Mouse (Mus musculus): ENCODE results near the gene Mmp15. TPM values are rescaled to one million over a fixed set of nuclear protein-coding genes. Genes with fewer than 3 reads are reported as not detected.

Mmp15 gene
- polyA plus RNA-seq (2014; fragmentation: Nextera tagmentation; extraction: Ambion mirVana), result 20.2 and 21.1 TPM in 2 replicates

GRCm38 (mm10) chr8:95352151-95352870 lies at the start of gene Mmp15:
Gene Mmp15, plus strand, starts transcription at chr8:95352268.
- Histone ChIP-seq H3K36me3 (ENCODE audit: control insufficient read depth, insufficient read depth, low read length) (no peaks in the 10 kb centered on the region; the same call in 1 of the 2 replicates), H3K4me1 (ENCODE audit: control insufficient read depth, insufficient read depth, low read length) (peaks cover 9% of the 10 kb centered on the region), H3K9me3 (ENCODE audit: control insufficient read depth, low read length) (no peaks in the 10 kb centered on the region), H3K4me2 (ENCODE audit: low read depth) (peak within 1 kb of the TSS; percentile 92), H3K27ac (ENCODE audit: low read depth, low read length) (peak within 1 kb of the TSS; percentile 83), H3K4me3 (ENCODE audit: low read depth, low read length) (peak within 1 kb of the TSS; percentile 81), H3K27me3 (ENCODE audit: control insufficient read depth, insufficient read depth, low read length) (peaks cover 4% of the 10 kb centered on the region; the same call in 1 of the 2 replicates), H3K9ac (ENCODE audit: low read length) (peak within 1 kb of the TSS; percentile 94)
- ATAC-seq (ENCODE audit: insufficient read depth, low FRiP score, low TSS enrichment) (peak; percentile 85), DNase-seq (ENCODE audit: low spot score) (peak; percentile 87)
- WGBS, result under 1% methylated on average over 78 of the region's 80 CpGs

DNA sequence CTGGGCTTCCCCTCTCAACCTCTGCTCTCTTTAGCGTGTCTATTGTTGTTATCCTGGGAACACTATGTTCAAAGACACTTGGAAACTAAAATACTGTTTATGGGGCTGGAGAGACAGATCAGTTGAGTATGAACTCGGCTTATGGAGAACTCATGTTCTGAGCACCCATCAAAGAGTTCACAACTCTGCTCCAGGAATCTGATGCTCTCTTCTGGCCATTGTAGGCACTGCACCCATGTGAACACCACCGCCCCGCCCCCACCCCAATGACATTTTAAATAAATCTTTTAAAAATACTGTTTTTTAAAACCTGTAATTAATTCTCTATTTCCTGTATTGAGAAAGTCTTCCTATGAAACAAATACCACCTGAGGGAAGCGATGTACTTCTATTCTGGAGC lies 49.7 kb upstream of the Mmp15 start:
- H3K4me2 ChIP-seq (ENCODE audit: low read depth), result no peak overlapping the region
- H3K4me1 ChIP-seq (ENCODE audit: control insufficient read depth, insufficient read depth, low read length), result no peaks in the 10 kb centered on the region
- WGBS, result 25% methylated on average over 5 of the region's 5 CpGs
- ATAC-seq (ENCODE audit: insufficient read depth, low FRiP score, low TSS enrichment), result no peak
- H3K27ac ChIP-seq (ENCODE audit: low read depth, low read length), result no peak overlapping the region
- no peaks in the 10 kb centered on the region for H3K9me3 ChIP-seq (ENCODE audit: control insufficient read depth, low read length)
- H3K36me3 ChIP-seq (ENCODE audit: control insufficient read depth, insufficient read depth, low read length), result no peaks in the 10 kb centered on the region
- H3K27me3 ChIP-seq (ENCODE audit: control insufficient read depth, insufficient read depth, low read length), result no peaks in the 10 kb centered on the region
- no peak overlapping the region for H3K4me3 ChIP-seq (ENCODE audit: low read depth, low read length)
- peak; percentile 39 for DNase-seq (ENCODE audit: low spot score)
- H3K9ac ChIP-seq (ENCODE audit: low read length), result no peak overlapping the region

GRCm38 (mm10) chr8:95305526-95305925 lies 46.5 kb upstream of the Mmp15 start:
- no peaks in the 10 kb centered on the region for H3K4me1 ChIP-seq (ENCODE audit: control insufficient read depth, insufficient read depth, low read length)
- no peak for DNase-seq (ENCODE audit: low spot score)
- H3K27me3 ChIP-seq (ENCODE audit: control insufficient read depth, insufficient read depth, low read length), result no peaks in the 10 kb centered on the region
- H3K4me2 ChIP-seq (ENCODE audit: low read depth), result no peak overlapping the region
- no peak for ATAC-seq (ENCODE audit: insufficient read depth, low FRiP score, low TSS enrichment)
- no peaks in the 10 kb centered on the region for H3K9me3 ChIP-seq (ENCODE audit: control insufficient read depth, low read length)
- no peak overlapping the region for H3K4me3 ChIP-seq (ENCODE audit: low read depth, low read length)
- no peak overlapping the region for H3K27ac ChIP-seq (ENCODE audit: low read depth, low read length)
- H3K9ac ChIP-seq (ENCODE audit: low read length), result no peak overlapping the region
- no peaks in the 10 kb centered on the region for H3K36me3 ChIP-seq (ENCODE audit: control insufficient read depth, insufficient read depth, low read length)
- 77% methylated on average over 4 of the region's 4 CpGs for WGBS

DNA sequence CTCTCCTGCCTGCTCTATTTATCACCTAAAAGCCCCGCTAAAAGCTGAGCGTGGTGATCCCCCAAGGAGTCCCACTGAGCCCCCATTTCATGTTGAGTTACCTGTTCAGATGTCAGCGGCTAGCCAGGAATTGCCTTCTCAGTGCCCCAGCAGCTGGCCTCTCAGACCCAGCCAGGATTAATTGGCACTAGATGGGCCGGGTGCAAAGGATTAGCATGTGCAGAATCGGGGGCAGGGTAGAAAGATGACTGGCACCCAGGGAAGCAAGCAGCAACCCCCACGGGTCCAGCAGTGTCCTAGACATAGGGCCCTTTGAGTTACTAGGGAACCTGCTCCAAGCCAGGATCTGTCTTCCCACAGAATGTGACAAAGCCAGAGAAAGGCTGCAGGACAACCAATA lies 45.6 kb upstream of the Mmp15 start, which contains the start of gene Cngb1:
Cngb1 (minus strand) TSS at position 155 of the 400 bp plus-strand sequence.
- ATAC-seq (ENCODE audit: insufficient read depth, low FRiP score, low TSS enrichment), result no peak

DNA sequence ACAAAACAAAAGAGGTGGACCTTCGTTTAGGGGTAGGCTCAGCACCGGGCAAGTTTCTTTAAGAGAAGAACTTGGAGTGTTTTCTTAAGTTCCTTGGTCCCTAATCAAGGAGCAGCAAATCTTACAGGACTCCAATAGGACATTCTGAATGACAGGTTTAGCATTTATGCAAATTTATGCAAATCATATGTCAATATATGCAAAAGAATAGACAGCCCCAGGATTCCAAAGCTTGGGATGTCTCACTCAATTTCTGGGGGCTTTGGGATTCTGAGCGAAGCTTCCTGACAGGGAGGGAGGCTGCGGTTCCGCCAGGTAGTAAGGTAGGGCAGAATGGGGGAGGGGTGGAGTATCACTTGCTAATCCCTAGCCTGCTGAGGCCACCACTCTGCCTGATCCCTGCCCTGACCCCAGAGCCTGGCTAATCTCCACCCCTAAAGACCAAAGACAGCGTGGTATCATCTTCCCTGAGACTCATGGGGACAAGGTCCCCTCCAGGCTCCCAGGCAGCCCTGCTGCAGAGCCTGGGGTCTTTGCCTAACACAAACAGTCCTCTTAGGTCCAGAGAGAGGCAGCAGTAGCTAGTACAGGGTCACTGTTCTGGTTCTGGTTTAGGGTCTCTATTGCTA lies 41.6 kb upstream of the Mmp15 start, which contains the start of gene Tepp:
Tepp (plus strand) TSS at position 225 of the 629 bp plus-strand sequence.
- H3K9ac ChIP-seq (ENCODE audit: low read length), result no peak within 1 kb of the TSS
- WGBS, result 37% methylated on average over 6 of the region's 6 CpGs
- H3K4me2 ChIP-seq (ENCODE audit: low read depth), result no peak within 1 kb of the TSS
- no peak within 1 kb of the TSS for H3K4me3 ChIP-seq (ENCODE audit: low read depth, low read length)
- H3K4me1 ChIP-seq (ENCODE audit: control insufficient read depth, insufficient read depth, low read length), result no peaks in the 10 kb centered on the region
- H3K27me3 ChIP-seq (ENCODE audit: control insufficient read depth, insufficient read depth, low read length), result no peaks in the 10 kb centered on the region
- DNase-seq (ENCODE audit: low spot score) (no peak), ATAC-seq (ENCODE audit: insufficient read depth, low FRiP score, low TSS enrichment) (no peak; the same call in 1 of the 2 replicates)
- no peak within 1 kb of the TSS for H3K27ac ChIP-seq (ENCODE audit: low read depth, low read length)
- H3K9me3 ChIP-seq (ENCODE audit: control insufficient read depth, low read length), result no peaks in the 10 kb centered on the region
- H3K36me3 ChIP-seq (ENCODE audit: control insufficient read depth, insufficient read depth, low read length), result no peaks in the 10 kb centered on the region

More for the DNA sequence above, 45.6 kb upstream of the Mmp15 start, which contains the start of gene Cngb1:
- Histone ChIP-seq H3K4me3 (ENCODE audit: low read depth, low read length) (no peak within 1 kb of the TSS), H3K36me3 (ENCODE audit: control insufficient read depth, insufficient read depth, low read length) (no peaks in the 10 kb centered on the region), H3K27ac (ENCODE audit: low read depth, low read length) (no peak within 1 kb of the TSS), H3K9ac (ENCODE audit: low read length) (no peak within 1 kb of the TSS), H3K4me2 (ENCODE audit: low read depth) (no peak within 1 kb of the TSS), H3K4me1 (ENCODE audit: control insufficient read depth, insufficient read depth, low read length) (no peaks in the 10 kb centered on the region), H3K27me3 (ENCODE audit: control insufficient read depth, insufficient read depth, low read length) (no peaks in the 10 kb centered on the region), H3K9me3 (ENCODE audit: control insufficient read depth, low read length) (no peaks in the 10 kb centered on the region)
- 52% methylated on average over 6 of the region's 6 CpGs for WGBS
- DNase-seq (ENCODE audit: low spot score), result no peak

DNA sequence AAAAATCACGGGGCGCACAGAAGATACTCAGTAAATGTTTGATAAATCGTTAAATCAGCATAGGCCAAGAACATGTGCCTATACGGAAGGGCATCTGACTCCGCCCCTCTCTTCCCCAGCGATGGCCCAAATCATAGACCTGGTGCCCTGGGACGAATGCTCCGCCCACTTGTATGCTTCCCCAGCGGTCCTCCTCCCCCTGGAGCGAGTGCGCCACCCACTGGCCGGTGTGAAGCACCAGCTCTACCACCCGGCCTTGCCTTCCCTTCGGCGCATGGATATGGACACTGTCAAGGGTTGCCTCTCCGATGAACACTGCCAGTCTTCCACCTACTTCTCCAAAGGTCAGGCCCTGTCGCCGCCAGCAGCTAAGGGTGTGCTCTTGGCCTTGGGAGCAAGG lies 39.2 kb upstream of the Mmp15 start:
- WGBS, result 70% methylated on average over 18 of the region's 18 CpGs
- no peaks in the 10 kb centered on the region for H3K36me3 ChIP-seq (ENCODE audit: control insufficient read depth, insufficient read depth, low read length)
- no peaks in the 10 kb centered on the region for H3K4me1 ChIP-seq (ENCODE audit: control insufficient read depth, insufficient read depth, low read length)
- H3K4me3 ChIP-seq (ENCODE audit: low read depth, low read length), result no peak overlapping the region
- no peak for ATAC-seq (ENCODE audit: insufficient read depth, low FRiP score, low TSS enrichment)
- H3K27ac ChIP-seq (ENCODE audit: low read depth, low read length), result no peak overlapping the region
- no peak overlapping the region for H3K9ac ChIP-seq (ENCODE audit: low read length)
- H3K27me3 ChIP-seq (ENCODE audit: control insufficient read depth, insufficient read depth, low read length), result no peaks in the 10 kb centered on the region
- H3K9me3 ChIP-seq (ENCODE audit: control insufficient read depth, low read length), result no peaks in the 10 kb centered on the region
- no peak for DNase-seq (ENCODE audit: low spot score)
- H3K4me2 ChIP-seq (ENCODE audit: low read depth), result no peak overlapping the region

DNA sequence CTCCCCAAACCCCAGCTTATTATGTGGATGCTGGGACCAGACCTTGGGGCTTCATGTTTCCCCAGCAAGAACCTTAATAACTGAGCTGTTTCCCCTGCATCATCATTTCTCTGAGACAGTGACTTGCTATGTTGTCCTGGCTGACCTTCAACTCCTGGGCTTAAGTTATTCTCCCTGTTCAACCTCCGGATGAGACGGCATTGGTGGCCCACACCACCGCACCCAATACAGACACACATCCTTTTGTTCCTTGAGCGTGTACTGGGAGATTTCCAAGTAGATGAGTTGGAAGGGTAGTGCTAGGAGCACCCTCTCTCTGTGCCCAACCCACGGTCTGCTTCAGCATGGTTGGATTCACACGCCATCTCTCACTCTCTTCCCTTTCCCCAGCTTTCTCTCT lies 38.2 kb upstream of the Mmp15 start:
- no peak overlapping the region for H3K4me3 ChIP-seq (ENCODE audit: low read depth, low read length)
- DNase-seq (ENCODE audit: low spot score) (no peak), ATAC-seq (ENCODE audit: insufficient read depth, low FRiP score, low TSS enrichment) (no peak)
- no peak overlapping the region for H3K4me2 ChIP-seq (ENCODE audit: low read depth)
- WGBS, result 87% methylated on average over 6 of the region's 6 CpGs
- no peak overlapping the region for H3K27ac ChIP-seq (ENCODE audit: low read depth, low read length)
- no peaks in the 10 kb centered on the region for H3K4me1 ChIP-seq (ENCODE audit: control insufficient read depth, insufficient read depth, low read length)
- H3K36me3 ChIP-seq (ENCODE audit: control insufficient read depth, insufficient read depth, low read length), result no peaks in the 10 kb centered on the region
- H3K9me3 ChIP-seq (ENCODE audit: control insufficient read depth, low read length), result no peaks in the 10 kb centered on the region
- no peak overlapping the region for H3K9ac ChIP-seq (ENCODE audit: low read length)
- H3K27me3 ChIP-seq (ENCODE audit: control insufficient read depth, insufficient read depth, low read length), result no peaks in the 10 kb centered on the region

DNA sequence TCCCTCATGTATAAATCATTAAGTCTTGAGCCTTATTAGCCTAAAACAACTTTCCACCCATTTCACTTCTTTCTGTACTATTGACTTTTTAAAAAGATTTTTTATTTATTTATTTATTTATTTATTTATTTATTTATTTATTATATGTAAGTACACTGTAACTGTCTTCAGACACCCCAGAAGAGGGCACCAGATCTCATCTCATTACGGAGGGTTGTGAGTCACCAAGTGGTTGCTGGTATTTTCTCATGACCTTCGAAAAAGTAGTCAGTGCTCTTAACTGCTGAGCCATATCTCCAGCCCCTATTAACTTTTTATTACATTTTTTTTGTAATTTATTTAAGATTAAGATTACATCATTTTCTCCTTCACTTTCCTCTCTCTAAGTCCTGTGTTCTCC lies 37.4 kb upstream of the Mmp15 start:
- no peak for ATAC-seq (ENCODE audit: insufficient read depth, low FRiP score, low TSS enrichment)
- 0 out of 2 replicates have a peak, but pooled peaks cover 2% of the 10 kb centered on the region for H3K27me3 ChIP-seq (ENCODE audit: control insufficient read depth, insufficient read depth, low read length)
- H3K4me3 ChIP-seq (ENCODE audit: low read depth, low read length), result no peak overlapping the region

More for the DNA sequence above, 37.4 kb upstream of the Mmp15 start:
- H3K4me1 ChIP-seq (ENCODE audit: control insufficient read depth, insufficient read depth, low read length), result no peaks in the 10 kb centered on the region
- no peak for DNase-seq (ENCODE audit: low spot score)
- no peak overlapping the region for H3K9ac ChIP-seq (ENCODE audit: low read length)
- no peak overlapping the region for H3K27ac ChIP-seq (ENCODE audit: low read depth, low read length)
- H3K4me2 ChIP-seq (ENCODE audit: low read depth), result no peak overlapping the region
- 88% methylated on average over 2 of the region's 2 CpGs for WGBS
- no peaks in the 10 kb centered on the region for H3K9me3 ChIP-seq (ENCODE audit: control insufficient read depth, low read length)
- H3K36me3 ChIP-seq (ENCODE audit: control insufficient read depth, insufficient read depth, low read length), result no peaks in the 10 kb centered on the region

Measured in neural tube, embryonic 11.5 days (tissue).